Mouse (Mus musculus) layer of hippocampus, postnatal 36 days (tissue): ENCODE measurements around the gene Tmc2. TPM values are rescaled to one million over a fixed set of nuclear protein-coding genes. Genes with fewer than 3 reads are reported as not detected.

ENCODE experiments used
- DNase-seq, 2 experiments: peaks; one replicate each; pipeline ENCODE4 v3.0.0; 2022
- total RNA-seq, 2 experiments: library from RNA; stranded (reverse); gene quantifications; 2 replicates each; pipeline ENCODE4 v1.2.3; 2021

The Tmc2 gene
- total RNA-seq, 2 experiments from 2014 or later, result not detected

GRCm38 (mm10) chr2:130256762-130257161 lies 61.8 kb downstream of the Tmc2 start:
- DNase-seq, result no peak

- DNase-seq, result no peak
Measured at GRCm38 (mm10) chr2:130260822-130261221, 65.8 kb downstream of the Tmc2 start.

GRCm38 (mm10) chr2:130261914-130262313 lies 66.9 kb downstream of the Tmc2 start:
- no peak for DNase-seq

GRCm38 (mm10) chr2:130262398-130262797 lies 67.4 kb downstream of the Tmc2 start:
- DNase-seq, result no peak

GRCm38 (mm10) chr2:130265520-130265919 lies 70.5 kb downstream of the Tmc2 start:
- DNase-seq, result no peak

- no peak for DNase-seq
Measured at GRCm38 (mm10) chr2:130268074-130268473, 73.1 kb downstream of the Tmc2 start.

- DNase-seq, result no peak
Measured at GRCm38 (mm10) chr2:130273732-130274131, 78.7 kb downstream of the Tmc2 start.

GRCm38 (mm10) chr2:130274149-130274861 lies 79.3 kb downstream of the Tmc2 start, which contains the start of gene Nop56:
Gene Nop56 (plus strand): TSS chr2:130274430.
- peak; percentile 100 for DNase-seq

- no peak for DNase-seq
Measured at GRCm38 (mm10) chr2:130274862-130275261, 79.9 kb downstream of the Tmc2 start.

GRCm38 (mm10) chr2:130275649-130276048 lies 80.7 kb downstream of the Tmc2 start:
- DNase-seq, result no peak

- no peak for DNase-seq
Measured at GRCm38 (mm10) chr2:130279600-130280091, 84.7 kb downstream of the Tmc2 start.

GRCm38 (mm10) chr2:130280224-130280623 lies 85.2 kb downstream of the Tmc2 start:
- DNase-seq, result peak in 1 of 2 experiments; percentile 57

- DNase-seq, result peak; percentile 64
Measured at GRCm38 (mm10) chr2:130280818-130281217, 85.8 kb downstream of the Tmc2 start.

GRCm38 (mm10) chr2:130283854-130284654 lies 89.1 kb downstream of the Tmc2 start, which contains the start of gene Idh3b:
Gene Idh3b (minus strand): TSS chr2:130284547.
- peak; percentile 87 to 89 for DNase-seq

- DNase-seq, result no peak
Measured at GRCm38 (mm10) chr2:130289086-130289485, 94.1 kb downstream of the Tmc2 start.

GRCm38 (mm10) chr2:130291434-130291833 lies 96.4 kb downstream of the Tmc2 start:
- DNase-seq, result peak; percentile 64 to 65

- no peak for DNase-seq
Measured at GRCm38 (mm10) chr2:130293009-130293408, 98.0 kb downstream of the Tmc2 start.

GRCm38 (mm10) chr2:130293486-130293885 lies 98.5 kb downstream of the Tmc2 start:
- DNase-seq, result no peak

GRCm38 (mm10) chr2:130294218-130294935 lies 99.4 kb downstream of the Tmc2 start:
- DNase-seq, result no peak

- peak in 1 of 2 experiments; percentile 41 for DNase-seq
Measured at GRCm38 (mm10) chr2:130294936-130295277, 99.9 kb downstream of the Tmc2 start, which contains the start of gene Ebf4. Gene Ebf4 (plus strand): TSS chr2:130295169.

- DNase-seq, result peak; percentile 54 to 59
Measured at GRCm38 (mm10) chr2:130295331-130296133, 100.5 kb downstream of the Tmc2 start.
